Mouse (Mus musculus) heart, postnatal 10 days (tissue): ENCODE measurements around the gene 4933415A04Rik. TPM values are rescaled to one million over a fixed set of nuclear protein-coding genes. Genes with fewer than 3 reads are reported as not detected.

ENCODE experiments used
- DNase-seq, 2 experiments: peaks; one replicate each; pipeline ENCODE4 v3.0.0; 2021
- intact Hi-C: fragments of 180-260 bp; cut with DNase I; formaldehyde crosslinking; loops from one replicate; pipeline ENCODE4 v1.15.1; 2025
- total RNA-seq, 2 experiments: library from RNA; stranded (reverse); gene quantifications; 2 replicates each; pipeline ENCODE4 v1.2.3; 2021

Gene 4933415A04Rik
- total RNA-seq, 2 experiments from 2014 or later, result 2.7 to 3.4 TPM

GRCm38 (mm10) chr11:43569188-43569587, 17.7 kb upstream of the 4933415A04Rik start:
- intact Hi-C loops, result loop anchor here (2.0 to 5.0 kb wide), 3 partner anchors 20 to 77 kb away; partner anchors contain the start of gene Ccnjl
- no peak for DNase-seq

- DNase-seq, result peak; percentile 93
Measured at GRCm38 (mm10) chr11:43569595-43569994, 17.2 kb upstream of the 4933415A04Rik start.

GRCm38 (mm10) chr11:43575061-43575375, 11.8 kb upstream of the 4933415A04Rik start:
- intact Hi-C loops, result no loop called here
- no peak for DNase-seq

More at GRCm38 (mm10) chr11:43569595-43569994, 17.2 kb upstream of the 4933415A04Rik start:
- intact Hi-C loops, result loop anchor here (2.0 to 5.0 kb wide), 3 partner anchors 21 to 77 kb away; partner anchors contain the start of gene Ccnjl

- no peak for DNase-seq
- intact Hi-C loops, result no loop called here
Measured at GRCm38 (mm10) chr11:43575376-43576151, 11.3 kb upstream of the 4933415A04Rik start.

DNA sequence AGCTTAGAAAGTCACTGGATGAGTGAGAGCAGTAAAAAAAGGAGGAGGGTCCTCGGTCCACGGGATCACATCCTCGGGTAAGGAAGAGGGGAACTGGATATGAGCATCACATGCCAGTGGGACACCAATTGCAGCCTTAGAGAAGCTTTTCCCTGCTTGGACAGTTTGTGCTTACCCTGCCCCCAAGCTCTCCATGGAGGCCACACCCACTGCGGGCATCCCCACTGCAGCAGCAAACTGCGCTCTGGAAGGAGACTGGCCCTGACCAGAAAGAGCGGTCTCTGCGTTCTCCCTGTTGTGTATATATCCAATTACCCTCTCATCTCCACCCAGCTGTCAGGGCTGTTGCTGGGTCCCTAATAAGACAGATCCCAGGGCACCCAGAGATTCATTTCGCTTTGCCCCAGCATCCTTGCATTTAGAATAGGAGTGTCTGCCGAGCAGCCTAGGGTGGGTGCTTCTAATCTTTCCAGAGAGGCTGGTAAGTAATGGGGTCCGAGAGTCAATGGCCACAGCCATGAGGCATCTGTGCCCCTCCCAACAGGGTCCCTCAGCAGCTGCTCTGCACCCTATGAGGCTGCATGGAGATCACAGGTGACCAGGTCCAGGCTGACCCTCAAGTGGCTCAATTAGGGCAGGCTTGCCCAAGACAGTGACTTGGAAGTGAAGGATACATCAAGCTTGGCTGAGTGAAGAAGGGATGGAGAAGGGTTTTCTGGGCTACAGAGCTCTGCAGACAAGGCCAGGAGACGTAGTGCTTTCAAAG, 8.9 kb upstream of the 4933415A04Rik start:
- DNase-seq, result no peak
- intact Hi-C loops, result no loop called here

- no peak for DNase-seq
- intact Hi-C loops, result loop anchor here (1.0 to 2.0 kb wide), 2 partner anchors 57 to 91 kb away; partner anchors contain the start of gene Ccnjl
Measured at GRCm38 (mm10) chr11:43585211-43586005, 1.4 kb upstream of the 4933415A04Rik start.

GRCm38 (mm10) chr11:43589530-43590072, 2.8 kb downstream of the 4933415A04Rik start:
- no peak for DNase-seq
- intact Hi-C loops, result no loop called here

GRCm38 (mm10) chr11:43601440-43601839, 14.6 kb downstream of the 4933415A04Rik start, which contains the start of gene Fabp6:
Gene Fabp6, minus strand, starts transcription at chr11:43601540.
- no peak for DNase-seq
- intact Hi-C loops, result no loop called here

DNA sequence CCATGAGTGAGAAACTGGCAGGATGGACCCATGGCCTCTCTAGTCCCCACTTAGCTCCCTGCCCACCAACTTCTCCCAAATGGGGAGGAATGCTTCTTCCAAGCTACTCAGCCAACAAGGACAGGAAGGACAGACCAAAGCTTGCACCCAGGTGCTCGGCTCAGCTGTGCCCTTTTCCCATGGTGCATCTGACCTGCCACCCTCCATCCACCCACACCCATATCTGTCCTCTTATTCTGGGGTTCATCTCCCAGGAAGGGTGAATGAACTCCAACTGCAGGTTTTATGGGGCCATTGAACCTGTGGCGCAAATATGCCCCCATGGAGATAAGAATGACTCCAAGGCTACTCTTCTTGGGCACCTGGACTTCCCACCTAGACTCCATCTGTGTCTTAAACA, 17.4 kb downstream of the 4933415A04Rik start:
- intact Hi-C loops, result no loop called here
- DNase-seq, result no peak

DNA sequence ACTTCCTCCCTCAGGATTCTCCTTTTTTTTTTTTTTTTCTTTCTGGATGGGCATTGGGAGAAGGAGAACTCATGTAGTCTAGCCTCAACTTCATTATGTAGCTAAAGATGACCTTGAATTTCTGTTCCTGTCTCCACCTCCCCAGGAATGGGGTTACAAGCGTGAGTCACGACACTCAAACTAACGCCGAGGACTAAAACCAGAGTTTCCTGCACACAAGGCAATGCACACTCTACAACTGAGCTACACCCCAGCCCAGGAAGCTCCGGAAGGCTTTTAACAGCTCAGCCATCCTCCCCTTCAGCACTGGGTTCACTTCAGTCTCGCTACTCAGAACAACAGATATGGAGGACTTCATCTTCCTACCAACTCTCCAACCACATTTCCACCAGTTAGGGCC, 18.1 kb downstream of the 4933415A04Rik start:
- DNase-seq, result no peak
- intact Hi-C loops, result no loop called here

DNA sequence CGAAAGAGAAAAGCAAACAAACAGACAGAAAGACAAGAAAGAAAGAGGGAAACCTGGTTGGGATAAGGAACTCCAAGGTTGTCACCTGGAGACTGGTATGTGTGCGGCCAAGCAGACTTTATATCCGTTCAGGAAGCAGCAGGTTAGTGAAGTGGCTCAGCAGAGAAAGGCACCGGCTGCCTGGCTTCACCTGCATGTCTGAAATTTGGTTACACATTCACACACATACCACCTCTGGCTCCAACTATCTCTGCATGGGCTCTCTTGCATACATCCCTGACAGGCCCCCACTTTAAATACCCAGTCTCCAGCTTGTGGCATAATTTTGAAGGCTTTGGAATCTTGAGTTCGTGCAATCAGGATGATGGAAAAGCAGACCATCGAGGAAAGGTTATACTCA, 19.0 kb downstream of the 4933415A04Rik start:
- intact Hi-C loops, result no loop called here

DNA sequence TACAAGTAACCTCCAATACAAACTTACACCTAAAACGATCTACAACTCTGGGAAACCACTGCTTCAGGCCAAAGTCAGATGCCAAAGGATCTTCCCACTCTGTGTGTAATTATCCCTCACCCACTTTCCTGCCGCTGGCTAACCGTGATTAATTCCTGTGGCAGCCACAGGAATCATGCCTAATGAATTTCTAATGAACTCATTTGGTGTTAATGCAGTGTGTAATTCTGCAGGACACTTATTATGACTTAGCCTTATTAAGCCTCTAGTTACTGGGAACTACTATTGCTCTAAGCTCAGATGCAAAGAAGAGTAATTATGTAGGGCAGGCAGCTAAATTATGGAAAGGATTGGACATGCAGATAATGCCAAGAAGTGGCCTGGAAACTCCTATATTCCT, 21.6 kb downstream of the 4933415A04Rik start:
- no peak for DNase-seq
- intact Hi-C loops, result no loop called here

More for the DNA sequence above, 19.0 kb downstream of the 4933415A04Rik start:
- no peak for DNase-seq

DNA sequence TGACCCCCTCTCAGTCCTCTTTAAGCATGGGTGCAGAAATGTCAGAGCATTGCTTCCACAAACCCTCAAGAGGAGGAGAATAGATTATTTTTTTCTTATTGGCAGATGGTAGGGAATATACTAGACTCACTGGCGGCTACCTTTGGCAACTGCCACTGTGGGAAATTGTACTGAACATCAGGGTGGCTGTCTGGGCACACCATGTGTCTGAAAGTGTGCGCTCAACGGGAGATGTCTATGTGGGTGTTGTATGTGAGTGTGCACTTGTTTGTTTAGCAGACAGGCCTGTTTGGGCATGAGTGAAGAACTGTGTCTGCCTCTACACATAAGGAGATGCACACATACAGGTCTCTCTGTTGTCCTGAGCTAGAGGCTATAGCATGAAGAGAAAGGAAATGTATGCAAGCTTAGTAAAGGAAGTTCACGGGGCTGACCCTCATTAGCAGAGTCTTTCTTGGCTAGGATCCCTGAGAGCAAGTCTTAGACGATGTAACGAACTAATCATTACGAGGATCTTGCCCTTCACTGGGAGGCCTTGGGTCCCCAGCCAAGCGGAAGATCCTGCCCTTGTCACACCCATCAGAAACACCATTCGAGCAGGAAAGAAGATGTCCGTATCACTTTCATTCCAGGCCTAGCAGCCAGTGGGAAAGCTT, 23.3 kb downstream of the 4933415A04Rik start:
- DNase-seq, result no peak
- intact Hi-C loops, result loop anchor here (5.0 kb wide), 2 partner anchors 72 to 158 kb away; partner anchors contain the start of gene Pwwp2a

DNA sequence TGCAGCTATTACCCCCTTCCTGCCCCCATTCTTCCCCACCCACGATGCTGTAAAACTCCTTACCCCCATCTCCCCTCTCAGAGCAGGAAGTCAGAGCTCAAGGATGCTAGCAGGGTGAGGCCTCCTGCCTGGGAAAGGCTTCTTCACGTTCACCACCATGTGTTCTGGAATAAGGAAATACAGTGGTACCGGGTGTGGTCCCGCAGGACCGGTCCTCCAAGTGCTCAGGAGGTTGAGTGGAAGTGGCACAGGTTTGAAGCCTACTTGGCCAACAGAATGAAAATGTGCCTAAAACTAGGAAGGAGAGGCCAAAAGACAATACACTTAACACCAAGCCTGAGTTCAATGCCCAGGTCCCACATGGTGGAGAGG, 23.8 kb downstream of the 4933415A04Rik start:
- intact Hi-C loops, result loop anchor here (5.0 kb wide), 2 partner anchors 72 to 158 kb away; partner anchors contain the start of gene Pwwp2a

DNA sequence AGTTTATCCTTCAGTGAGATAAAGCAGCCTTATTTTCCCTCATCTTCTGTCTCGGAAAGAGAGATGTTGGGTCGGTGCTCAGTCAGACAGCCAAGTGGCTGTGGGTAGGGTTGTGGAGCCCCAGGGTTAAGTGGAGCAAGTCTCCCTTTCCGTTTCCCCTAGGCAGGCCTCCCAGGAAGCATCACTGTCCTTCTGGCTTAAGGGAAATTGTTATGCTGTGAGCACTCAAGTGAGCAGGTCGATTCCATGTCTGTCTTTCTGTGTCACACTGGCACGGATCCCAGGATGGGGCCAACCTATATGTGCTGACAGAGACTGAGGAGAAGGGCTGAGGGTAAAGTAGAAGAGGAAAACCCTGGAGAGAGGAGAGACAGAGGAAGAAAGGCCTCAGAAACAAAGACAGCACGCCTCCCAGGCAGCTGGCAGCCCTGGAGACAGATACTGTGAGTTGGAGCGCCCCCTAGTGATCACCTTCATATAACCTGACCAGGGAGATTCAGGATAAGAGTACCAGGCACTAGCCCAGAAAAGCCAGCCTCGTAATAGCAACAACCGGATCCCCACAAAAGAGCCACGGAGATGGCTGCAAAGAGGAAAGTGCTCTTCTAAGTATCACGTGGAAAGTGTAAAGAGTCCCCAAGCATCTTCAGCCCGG, 26.1 kb downstream of the 4933415A04Rik start:
- intact Hi-C loops, result loop anchor here (1.0 to 5.0 kb wide), 3 partner anchors 69 to 161 kb away; partner anchors contain the start of gene Pwwp2a
- peak; percentile 88 to 91 for DNase-seq

More for the DNA sequence above, 23.8 kb downstream of the 4933415A04Rik start:
- no peak for DNase-seq

DNA sequence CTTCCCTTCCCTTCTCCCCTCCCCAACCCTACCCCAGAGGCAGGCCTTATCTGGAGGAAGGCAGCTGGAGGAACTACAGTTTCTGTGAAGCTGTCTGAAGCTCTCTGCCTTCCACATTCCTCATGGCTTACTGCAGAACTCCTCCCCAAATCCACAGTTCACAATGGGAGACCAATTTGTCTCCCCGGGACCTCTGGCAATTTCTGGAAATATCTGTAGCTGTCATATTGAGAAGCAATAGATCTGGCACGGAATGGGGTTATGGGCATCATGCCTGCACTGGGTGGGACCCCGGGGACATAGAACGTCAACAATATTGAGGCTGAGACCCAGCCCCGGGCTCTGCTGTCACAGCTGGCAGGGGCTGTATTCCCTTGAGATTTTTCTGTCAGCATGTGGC, 31.1 kb downstream of the 4933415A04Rik start:
- intact Hi-C loops, result no loop called here
- DNase-seq, result peak; percentile 77 to 80

DNA sequence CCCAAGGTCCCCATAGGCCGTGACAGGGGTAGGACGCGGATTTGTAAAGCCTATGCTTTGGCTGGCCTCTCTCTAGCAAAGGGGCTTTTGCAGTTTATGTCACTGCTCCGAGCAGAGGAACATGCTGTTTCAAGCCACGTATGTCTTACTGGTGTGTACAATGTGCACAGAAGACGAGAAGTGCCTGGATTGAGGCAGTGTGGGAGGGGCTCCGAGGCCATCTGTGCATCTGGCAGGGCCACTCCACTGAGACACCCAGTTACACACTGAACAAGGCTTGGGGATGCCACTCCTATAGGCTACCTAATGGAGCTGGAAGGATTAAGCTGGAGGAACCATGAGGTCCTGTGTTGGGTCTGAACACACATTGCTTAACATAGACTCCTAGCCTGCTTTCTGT, 31.6 kb downstream of the 4933415A04Rik start:
- DNase-seq, result peak; percentile 50

DNA sequence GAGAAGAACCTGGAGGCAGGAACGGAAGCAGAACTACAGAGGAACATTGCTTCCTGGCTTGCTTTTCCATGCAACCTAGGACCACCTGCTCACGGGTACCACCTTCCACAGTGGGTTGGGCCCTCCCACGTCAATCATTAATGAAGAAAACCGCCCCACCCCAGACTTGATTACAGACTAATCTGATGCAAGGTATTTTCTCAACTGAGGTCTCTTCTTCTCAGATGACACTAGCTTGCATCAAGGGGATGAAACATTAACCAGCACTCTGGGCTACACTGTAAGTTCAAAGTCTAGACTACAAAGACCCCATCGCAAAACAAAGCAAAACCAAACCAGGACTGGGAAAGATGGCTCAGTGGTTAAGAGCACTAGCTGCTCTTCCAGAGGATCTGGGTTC, 34.9 kb downstream of the 4933415A04Rik start:
- intact Hi-C loops, result no loop called here

More for the DNA sequence above, 31.6 kb downstream of the 4933415A04Rik start:
- intact Hi-C loops, result no loop called here

DNA sequence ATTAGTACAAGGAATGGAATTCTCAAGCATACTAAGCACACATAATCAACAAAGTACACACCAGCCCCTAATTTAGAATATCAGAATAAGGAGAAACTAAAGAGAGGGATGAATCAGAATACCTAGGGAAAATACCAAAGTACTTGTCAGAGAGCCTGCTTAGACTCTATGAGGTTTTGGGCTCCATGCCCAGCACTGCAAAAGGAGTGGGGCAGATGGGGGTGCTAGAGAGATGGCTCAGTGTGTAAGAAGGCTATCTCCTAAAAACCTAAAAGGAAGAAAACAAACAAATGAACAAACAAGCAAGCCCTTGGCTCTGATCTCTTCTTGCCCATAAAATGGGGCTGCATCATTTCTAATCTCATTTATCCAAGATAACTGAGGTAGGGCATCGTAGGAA, 37.5 kb downstream of the 4933415A04Rik start:
- intact Hi-C loops, result no loop called here
- DNase-seq, result no peak

More for the DNA sequence above, 34.9 kb downstream of the 4933415A04Rik start:
- DNase-seq, result no peak
